22 mouse cellular contexts compared by ENCODE assay signal in the genomic region with DNA sequence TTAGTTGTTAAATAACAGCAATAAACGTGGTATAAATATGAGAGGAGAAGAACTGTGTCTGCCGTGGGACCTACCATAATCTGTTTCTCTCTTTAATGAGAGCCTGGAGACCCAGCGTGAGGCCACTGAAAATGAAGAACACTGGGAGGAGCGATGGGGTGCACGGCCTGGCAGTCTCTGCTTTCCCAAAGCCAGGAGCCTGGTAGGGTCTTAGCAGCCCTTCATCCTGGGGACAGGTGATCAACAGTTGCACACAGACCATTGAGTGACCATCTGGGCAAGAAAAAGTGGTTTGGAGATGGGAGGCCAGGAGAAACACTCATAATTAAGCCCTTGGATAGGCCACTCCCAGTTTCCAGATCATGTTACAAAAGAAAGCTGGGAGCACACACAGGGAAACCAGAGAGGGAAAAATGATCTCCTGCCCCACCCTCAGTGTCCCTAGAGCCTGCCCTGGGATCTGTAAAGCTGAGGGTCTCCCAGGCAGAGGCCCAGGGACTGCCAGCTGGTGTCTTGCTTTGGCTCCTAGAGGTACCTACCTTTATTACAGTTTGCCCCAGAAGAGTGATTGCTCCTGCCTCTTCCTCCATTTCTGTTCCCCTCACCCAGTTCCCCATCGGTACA. TPM values are rescaled to one million over a fixed set of nuclear protein-coding genes. Genes with fewer than 3 reads are reported as not detected.
A peak's percentile ranks its signal among the peaks of the same experiment; 100 is the strongest.
DNase-seq lines count a peak whose midpoint lies in the region; ATAC-seq and TF ChIP-seq lines count a peak whose summit lies in the region.
"Had no signal": no experiment of that assay in that cellular context is flagged by ENCODE, and none has a peak within 500 bp of the region (broad histone marks: within the 10 kb centered on the region; RNA-seq: fewer than 3 reads in every experiment).

No protein-coding gene starts in this region.

- no peak overlapping the region for H3K4me2 ChIP-seq in forebrain, embryonic 11.5 days (ENCODE audit: low read depth, low read length, severe bottlenecking)
- no peak overlapping the region for H3K4me2 ChIP-seq in forebrain, embryonic 15.5 days (replicated peaks)
- H3K4me2 ChIP-seq in lung, postnatal 0 days (replicated peaks; ENCODE audit: low read depth, low read length) = no peak overlapping the region
- H3K4me2 ChIP-seq in intestine, embryonic 16.5 days (ENCODE audit: low read depth, low read length) = no peak overlapping the region
- H3K4me2 ChIP-seq: hindbrain, embryonic 12.5 days; limb, embryonic 15.5 days; midbrain, embryonic 12.5 days had no signal

- no peaks in the 10 kb centered on the region for H3K27me3 ChIP-seq in forebrain, embryonic 11.5 days (ENCODE audit: control insufficient read depth, insufficient read depth, low read length)
- H3K27me3 ChIP-seq in forebrain, embryonic 15.5 days = no peaks in the 10 kb centered on the region
- H3K27me3 ChIP-seq in lung, postnatal 0 days (replicated peaks; ENCODE audit: insufficient read depth, low read length) = no peaks in the 10 kb centered on the region
- H3K27me3 ChIP-seq in intestine, embryonic 16.5 days (replicated peaks; ENCODE audit: control insufficient read depth, insufficient read depth, low read length) = no peaks in the 10 kb centered on the region
- H3K27me3 ChIP-seq: hindbrain, embryonic 12.5 days; limb, embryonic 15.5 days; midbrain, embryonic 12.5 days had no signal

- no peaks in the 10 kb centered on the region for H3K36me3 ChIP-seq in forebrain, embryonic 11.5 days (ENCODE audit: control insufficient read depth, insufficient read depth, low read length)
- H3K36me3 ChIP-seq in forebrain, embryonic 15.5 days = peaks cover 13% of the 10 kb centered on the region; the same call in 1 of the 2 replicates
- H3K36me3 ChIP-seq in lung, postnatal 0 days (ENCODE audit: insufficient read depth, low read length) = no peaks in the 10 kb centered on the region
- no peaks in the 10 kb centered on the region for H3K36me3 ChIP-seq in intestine, embryonic 16.5 days (ENCODE audit: control insufficient read depth, insufficient read depth, low read length)
- H3K36me3 ChIP-seq: hindbrain, embryonic 12.5 days; limb, embryonic 15.5 days; midbrain, embryonic 12.5 days had no signal

- no peak overlapping the region for H3K9ac ChIP-seq in forebrain, embryonic 11.5 days (ENCODE audit: low read length)
- H3K9ac ChIP-seq in forebrain, embryonic 15.5 days (replicated peaks) = no peak overlapping the region
- H3K9ac ChIP-seq in lung, postnatal 0 days (replicated peaks; ENCODE audit: low read depth) = no peak overlapping the region
- H3K9ac ChIP-seq in intestine, embryonic 16.5 days (ENCODE audit: low read depth, low read length) = no peak overlapping the region
- H3K9ac ChIP-seq: forebrain, postnatal 0 days; hindbrain, embryonic 12.5 days; limb, embryonic 15.5 days; midbrain, embryonic 12.5 days had no signal

- H3K27ac ChIP-seq in forebrain, embryonic 11.5 days (ENCODE audit: low read depth, low read length) = peak overlapping the region; percentile 0; the same call in 1 of the 2 replicates
- no peak overlapping the region for H3K27ac ChIP-seq in forebrain, embryonic 15.5 days (replicated peaks)
- no peak overlapping the region for H3K27ac ChIP-seq in lung, postnatal 0 days (ENCODE audit: low read length)
- no peak overlapping the region for H3K27ac ChIP-seq in intestine, embryonic 16.5 days (ENCODE audit: low read length)
- no peak overlapping the region; the same call in 1 of the 2 replicates for H3K27ac ChIP-seq in layer of hippocampus, adult 2 months
- H3K27ac ChIP-seq: heart, adult 2 months; hindbrain, embryonic 12.5 days; limb, embryonic 15.5 days; midbrain, embryonic 12.5 days had no signal

- no peak overlapping the region for H3K4me3 ChIP-seq in forebrain, embryonic 11.5 days (ENCODE audit: low read depth, low read length)
- H3K4me3 ChIP-seq in forebrain, embryonic 15.5 days = no peak overlapping the region
- H3K4me3 ChIP-seq in lung, postnatal 0 days (ENCODE audit: low read depth, low read length) = no peak overlapping the region
- no peak overlapping the region for H3K4me3 ChIP-seq in intestine, embryonic 16.5 days (ENCODE audit: low read length)
- H3K4me3 ChIP-seq in layer of hippocampus, adult 2 months = no peak overlapping the region
- H3K4me3 ChIP-seq: heart, adult 2 months; hindbrain, embryonic 12.5 days; limb, embryonic 15.5 days; midbrain, embryonic 12.5 days had no signal

- DNase-seq in forebrain, embryonic 11.5 days (ENCODE audit: low spot score) = no peak
- peak; percentile 6 for DNase-seq in lung, postnatal 36 days
- DNase-seq in lung, postnatal 0 days (ENCODE audit: low spot score) = no peak
- DNase-seq in retina, postnatal 1 day = peak; percentile 38
- no peak for DNase-seq in thymus, postnatal 25 days
- no peak for DNase-seq in layer of hippocampus, adult 2 months (ENCODE audit: low spot score in 2 of 2)
- DNase-seq: cerebellum, adult 11 months; cerebellum, postnatal 25 days; forebrain, postnatal 0 days; heart, adult 2 months; kidney, adult 2 months; right cerebral cortex, adult 18-20 months; thymus, adult 18-20 months had no signal

- no peaks in the 10 kb centered on the region for H3K9me3 ChIP-seq in forebrain, embryonic 11.5 days (ENCODE audit: control insufficient read depth, low read length)
- no peaks in the 10 kb centered on the region for H3K9me3 ChIP-seq in forebrain, embryonic 15.5 days
- H3K9me3 ChIP-seq in lung, postnatal 0 days (ENCODE audit: low read length) = no peaks in the 10 kb centered on the region
- no peaks in the 10 kb centered on the region for H3K9me3 ChIP-seq in intestine, embryonic 16.5 days (ENCODE audit: control insufficient read depth, low read length)
- H3K9me3 ChIP-seq: hindbrain, embryonic 12.5 days; limb, embryonic 15.5 days; midbrain, embryonic 12.5 days had no signal

- no peak for TF ChIP-seq CTCF in lung, postnatal 0 days (IDR thresholded peaks at IDR 0.05)
- no peak for TF ChIP-seq CTCF in layer of hippocampus, adult 2 months (conservative IDR thresholded peaks at IDR 0.05)

- TF ChIP-seq EP300 in lung, postnatal 0 days (IDR thresholded peaks at IDR 0.05) = no peak

- H3K4me1 ChIP-seq in forebrain, embryonic 11.5 days (replicated peaks; ENCODE audit: control insufficient read depth, insufficient read depth, low read length) = 0 out of 2 replicates have a peak, but pooled peaks cover 6% of the 10 kb centered on the region
- H3K4me1 ChIP-seq in forebrain, embryonic 15.5 days = peaks cover 30% of the 10 kb centered on the region
- H3K4me1 ChIP-seq in lung, postnatal 0 days (ENCODE audit: insufficient read depth, low read depth, low read length) = no peaks in the 10 kb centered on the region
- H3K4me1 ChIP-seq in intestine, embryonic 16.5 days (ENCODE audit: control insufficient read depth, insufficient read depth, low read length) = peaks cover 5% of the 10 kb centered on the region; the same call in 1 of the 2 replicates
- H3K4me1 ChIP-seq: hindbrain, embryonic 12.5 days had no signal

- WGBS in forebrain, embryonic 11.5 days = 48% methylated on average over 6 of the region's 6 CpGs
- WGBS in forebrain, embryonic 15.5 days = 45% methylated on average over 6 of the region's 6 CpGs
- 36% methylated on average over 6 of the region's 6 CpGs for WGBS in lung, postnatal 0 days
- WGBS in intestine, embryonic 16.5 days = 50% methylated on average over 6 of the region's 6 CpGs

- no peak for ATAC-seq in forebrain, embryonic 11.5 days (replicated peaks; ENCODE audit: low FRiP score)
- ATAC-seq in forebrain, embryonic 15.5 days (replicated peaks) = no peak
- no peak for ATAC-seq in lung, postnatal 0 days
- ATAC-seq in intestine, embryonic 16.5 days = peak; percentile 33; the same call in 1 of the 2 replicates
- ATAC-seq: forebrain, postnatal 0 days had no signal

RNA-seq across cellular contexts. Expression of a gene that starts 39.1 kb away (rescaled TPM):
- polyA plus RNA-seq in forebrain, embryonic 11.5 days (2014; fragmentation: Nextera tagmentation; extraction: Ambion mirVana) = 3.4 and 5.4 TPM in 2 replicates
- polyA plus RNA-seq in forebrain, embryonic 15.5 days (2015; fragmentation: Nextera tagmentation; extraction: Ambion mirVana) = 22.3 and 23.5 TPM in 2 replicates
- polyA plus RNA-seq in lung, postnatal 0 days (2015; fragmentation: Nextera tagmentation; extraction: Ambion mirVana) = 0.16 and 0.19 TPM in 2 replicates
- polyA plus RNA-seq in intestine, embryonic 16.5 days (2015; fragmentation: Nextera tagmentation; extraction: Ambion mirVana) = 0.29 and 0.33 TPM in 2 replicates
- 100 to 1,000 TPM in 1 of 2 experiments, 10 to 100 TPM in 1; 95.8 to 102 TPM for total RNA-seq in layer of hippocampus, adult 2 months (2021)
- total RNA-seq: CH12.LX; gastrocnemius, adult 8-10 months; heart, adult 2 months; neutrophil, adult 5-6 weeks had no signal
- polyA plus RNA-seq: liver, embryonic 16.5 days had no signal

Comparison
In these comparisons a context has a peak if more than half of its experiments do, and no peak if none do; other contexts are left out.
1. DNase-seq: peak in lung, postnatal 36 days (single experiment) and retina, postnatal 1 day (single experiment); none in forebrain, embryonic 11.5 days (single experiment), lung, postnatal 0 days (single experiment), thymus, postnatal 25 days (single experiment) and layer of hippocampus, adult 2 months (0 of 2).